Mouse (Mus musculus) cerebellum, adult 2 months (tissue): ENCODE measurements around the gene Nit2. TPM values are rescaled to one million over a fixed set of nuclear protein-coding genes. Genes with fewer than 3 reads are reported as not detected.

Experiments
- DNase-seq, 2 experiments: peaks; one replicate each; pipeline ENCODE4 v3.0.0; 2021
- H3K27ac ChIP-seq: fragments of 200-500 bp; 2 replicates; pipeline ENCODE4 v1.5.1; 2012; ENCODE audit warnings: low read length, control low read depth, inconsistent platforms; ENCODE audit not compliant: insufficient read depth
- H3K27me3 ChIP-seq: fragments of 200-500 bp; 2 replicates; pipeline ENCODE4 v1.6.1; 2012; ENCODE audit warnings: inconsistent platforms, mild to moderate bottlenecking, low read length, moderate library complexity; ENCODE audit not compliant: control insufficient read depth, insufficient read depth
- H3K4me1 ChIP-seq: fragments of 200-500 bp; 2 replicates; pipeline ENCODE4 v1.6.1; 2011; ENCODE audit warnings: low read length; ENCODE audit not compliant: control insufficient read depth, insufficient read depth
- H3K4me3 ChIP-seq: fragments of 200-500 bp; replicated peaks from 2 replicates; pipeline ENCODE3; 2011; ENCODE audit warnings: mild to moderate bottlenecking, low read depth, low read length, control low read depth; ENCODE audit not compliant: insufficient read depth
- CTCF ChIP-seq: fragments of 200-500 bp; IDR thresholded peaks from 2 replicates; pipeline ENCODE4 v1.5.1; 2011; ENCODE audit warnings: low read depth, mild to moderate bottlenecking, control low read depth, low read length, moderate library complexity, borderline replicate concordance; ENCODE audit not compliant: insufficient read depth
- POLR2A ChIP-seq: fragments of 200-500 bp; IDR thresholded peaks from 2 replicates; pipeline ENCODE4 v1.6.1; 2011; ENCODE audit warnings: low read length, control low read depth, borderline replicate concordance; ENCODE audit not compliant: insufficient read depth
- WGBS: fragments of 180-500 bp; shearing (Covaris S2); methylation state at CpG from one replicate; pipeline ENCODE4 v1.1.7; 2018; 5-methylcytosine and 5-hydroxymethylcytosine counted together
- polyA plus RNA-seq: library from polyadenylated mRNA; depleted of rRNA; stranded (reverse); fragments of >200 nt; gene quantifications from 2 replicates; pipeline ENCODE4 v1.2.3, GENCODE M21; 2012; rRNA removed

Gene Nit2
- 14.4 and 16.5 TPM in 2 replicates for polyA plus RNA-seq

- Histone ChIP-seq H3K4me1 (no peaks in the 10 kb centered on the region), H3K27me3 (no peaks in the 10 kb centered on the region), H3K4me3 (peak within 1 kb of the TSS; percentile 79), H3K27ac (peak within 1 kb of the TSS; percentile 53)
- TF ChIP-seq POLR2A (peak; percentile 69), CTCF (peak; percentile 62; the same call in 1 of the 2 replicates)
- 1% methylated on average over 58 of the region's 58 CpGs for WGBS
- peak; percentile 91 to 94 for DNase-seq
Observed at GRCm38 (mm10) chr16:57166611-57167513, at the start of gene Nit2. Gene Nit2, minus strand, starts transcription at chr16:57167341.

- TF ChIP-seq CTCF: no peak
- TF ChIP-seq POLR2A: no peak
- no peak for DNase-seq
- Histone ChIP-seq H3K4me3 (no peak overlapping the region), H3K27ac (no peak overlapping the region), H3K4me1 (no peaks in the 10 kb centered on the region), H3K27me3 (no peaks in the 10 kb centered on the region)
Observed at GRCm38 (mm10) chr16:57215957-57216356, 48.8 kb upstream of the Nit2 start.

- Histone ChIP-seq H3K27ac (no peak overlapping the region), H3K4me3 (no peak overlapping the region), H3K4me1 (no peaks in the 10 kb centered on the region), H3K27me3 (no peaks in the 10 kb centered on the region)
- TF ChIP-seq POLR2A (no peak), CTCF (no peak)
- no peak for DNase-seq
- WGBS: 91% methylated on average over 2 of the region's 2 CpGs
Observed at GRCm38 (mm10) chr16:57211037-57211436, 43.9 kb upstream of the Nit2 start.

GRCm38 (mm10) chr16:57208342-57208741 lies 41.2 kb upstream of the Nit2 start:
- WGBS: 92% methylated on average over 2 of the region's 2 CpGs
- Histone ChIP-seq H3K4me1 (no peaks in the 10 kb centered on the region), H3K27me3 (no peaks in the 10 kb centered on the region), H3K27ac (no peak overlapping the region), H3K4me3 (no peak overlapping the region)
- no peak for DNase-seq
- TF ChIP-seq CTCF (no peak), POLR2A (no peak)

GRCm38 (mm10) chr16:57197281-57197680 lies 30.1 kb upstream of the Nit2 start:
- no peak for TF ChIP-seq POLR2A
- no peak for TF ChIP-seq CTCF
- Histone ChIP-seq H3K4me3 (no peak overlapping the region), H3K27me3 (no peaks in the 10 kb centered on the region), H3K27ac (no peak overlapping the region), H3K4me1 (no peaks in the 10 kb centered on the region)
- 73% methylated on average over 3 of the region's 3 CpGs for WGBS
- DNase-seq: no peak

- H3K27ac ChIP-seq: no peak overlapping the region
- H3K4me1 ChIP-seq: no peaks in the 10 kb centered on the region
- WGBS: 85% methylated on average over 5 of the region's 5 CpGs
- H3K4me3 ChIP-seq: no peak overlapping the region
- no peaks in the 10 kb centered on the region for H3K27me3 ChIP-seq
- no peak for DNase-seq
- no peak for TF ChIP-seq POLR2A
- TF ChIP-seq CTCF: no peak
Observed at GRCm38 (mm10) chr16:57196590-57196989, 29.4 kb upstream of the Nit2 start.

- 63% methylated on average over 14 of the region's 14 CpGs for WGBS
- DNase-seq: no peak
- H3K4me3 ChIP-seq: no peak overlapping the region
Observed at GRCm38 (mm10) chr16:57191214-57191613, 24.1 kb upstream of the Nit2 start.

GRCm38 (mm10) chr16:57190390-57190789 lies 23.2 kb upstream of the Nit2 start:
- 94% methylated on average over 8 of the region's 8 CpGs for WGBS
- no peak for TF ChIP-seq POLR2A
- no peak for TF ChIP-seq CTCF

More at GRCm38 (mm10) chr16:57191214-57191613, 24.1 kb upstream of the Nit2 start:
- H3K27me3 ChIP-seq: no peaks in the 10 kb centered on the region
- H3K27ac ChIP-seq: no peak overlapping the region
- no peaks in the 10 kb centered on the region for H3K4me1 ChIP-seq
- TF ChIP-seq POLR2A: no peak
- TF ChIP-seq CTCF: no peak

More at GRCm38 (mm10) chr16:57190390-57190789, 23.2 kb upstream of the Nit2 start:
- H3K27me3 ChIP-seq: no peaks in the 10 kb centered on the region
- no peaks in the 10 kb centered on the region for H3K4me1 ChIP-seq
- no peak overlapping the region for H3K27ac ChIP-seq
- DNase-seq: no peak
- H3K4me3 ChIP-seq: no peak overlapping the region
